Mouse (Mus musculus) heart, embryonic 14.5 days (tissue): ENCODE measurements around the gene Agap1. TPM values are rescaled to one million over a fixed set of nuclear protein-coding genes. Genes with fewer than 3 reads are reported as not detected.

Experiments used
- ATAC-seq: fragments of 200-750 bp; cut with Nextera tagmentation; 2 replicates; pipeline ENCODE4 v1.8.0; 2017; ENCODE audit warnings: low read depth, moderate TSS enrichment; ENCODE audit not compliant: insufficient number of reproducible peaks, insufficient read depth, low FRiP score
- H3K27ac ChIP-seq, 2 experiments: fragments of 200-500 bp in 1 of 2; fragments of 300-500 bp in 1 of 2; sonication (generic) in 1 of 2; replicated peaks in 1 of 2; 2 replicates each; pipeline ENCODE4 v1.5.1; 2012 to 2014; ENCODE audit warnings: low read depth in 2 of 2, low read length in 2 of 2, control low read depth in 1 of 2, mild to moderate bottlenecking in 1 of 2, mixed read lengths in 1 of 2; ENCODE audit not compliant: control insufficient read depth in 1 of 2, insufficient read depth in 1 of 2
- H3K27me3 ChIP-seq: fragments of 300-500 bp; sonication (generic); 2 replicates; pipeline ENCODE4 v1.6.1; 2014; ENCODE audit warnings: mild to moderate bottlenecking, low read length, control low read depth; ENCODE audit not compliant: control insufficient read depth, insufficient read depth
- H3K36me3 ChIP-seq: fragments of 300-500 bp; sonication (generic); 2 replicates; pipeline ENCODE4 v1.6.1; 2014; ENCODE audit warnings: mild to moderate bottlenecking, control low read depth, low read length, mixed read lengths; ENCODE audit not compliant: control insufficient read depth, insufficient read depth
- H3K4me1 ChIP-seq, 2 experiments: fragments of 200-500 bp in 1 of 2; fragments of 300-500 bp in 1 of 2; sonication (generic) in 1 of 2; 2 replicates each; pipeline ENCODE4 v1.6.1; 2012 to 2014; ENCODE audit warnings: low read length in 2 of 2, control low read depth in 1 of 2, mixed read lengths in 1 of 2; ENCODE audit not compliant: control insufficient read depth in 2 of 2, insufficient read depth in 2 of 2
- H3K4me2 ChIP-seq: fragments of 300-500 bp; sonication (generic); 2 replicates; pipeline ENCODE4 v1.6.1; 2014; ENCODE audit warnings: mild to moderate bottlenecking, low read length
- H3K4me3 ChIP-seq, 2 experiments: fragments of 200-500 bp in 1 of 2; fragments of 300-500 bp in 1 of 2; sonication (generic) in 1 of 2; 2 replicates each; pipeline ENCODE4 v1.5.1; 2012 to 2014; ENCODE audit warnings: low read length in 2 of 2, mild to moderate bottlenecking in 2 of 2, control low read depth in 1 of 2, low read depth in 1 of 2, moderate library complexity in 1 of 2; ENCODE audit not compliant: control insufficient read depth in 1 of 2, insufficient read depth in 1 of 2
- H3K9ac ChIP-seq: fragments of 300-500 bp; sonication (generic); 2 replicates; pipeline ENCODE4 v1.6.1; 2014; ENCODE audit warnings: mild to moderate bottlenecking, low read length
- H3K9me3 ChIP-seq: fragments of 300-500 bp; sonication (generic); 2 replicates; pipeline ENCODE4 v1.6.1; 2016; ENCODE audit warnings: low read length, control low read depth; ENCODE audit not compliant: control insufficient read depth
- WGBS: fragments of 180-500 bp; shearing (Covaris S2); extraction: QIAGEN DNeasy Blood & Tissue Kit; methylation state at CpG from one replicate; pipeline ENCODE4 v1.1.7; 2014; 5-methylcytosine and 5-hydroxymethylcytosine counted together
- polyA plus RNA-seq: library from polyadenylated mRNA; unstranded; fragments of >200 nt; fragmentation: Nextera tagmentation; extraction: Ambion mirVana; gene quantifications from 2 replicates; pipeline ENCODE4 v1.2.1, GENCODE M21; 2014

The Agap1 gene
- polyA plus RNA-seq, 1 experiment from 2014 or later: 17.0 TPM

DNA sequence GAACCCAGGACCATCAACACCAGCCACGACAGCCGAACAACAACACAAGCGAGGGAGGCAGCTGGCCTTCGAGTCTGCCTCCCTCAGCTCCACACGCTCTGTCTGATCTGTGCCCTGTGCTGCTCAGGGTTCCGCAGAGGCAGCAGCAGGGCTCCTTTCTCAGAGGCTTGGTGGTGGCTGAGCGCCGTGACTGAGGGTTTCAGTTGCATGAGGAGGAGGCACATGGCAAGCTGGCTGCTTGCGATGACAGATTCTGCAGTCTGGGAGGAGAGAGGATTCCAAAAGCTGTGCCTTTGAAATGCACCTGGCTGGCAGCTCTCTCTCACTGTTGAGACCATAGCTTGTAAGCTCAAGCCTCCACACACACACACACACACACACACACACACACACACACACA, 17.3 kb downstream of the Agap1 start:
- no peak overlapping the region for H3K9ac ChIP-seq

DNA sequence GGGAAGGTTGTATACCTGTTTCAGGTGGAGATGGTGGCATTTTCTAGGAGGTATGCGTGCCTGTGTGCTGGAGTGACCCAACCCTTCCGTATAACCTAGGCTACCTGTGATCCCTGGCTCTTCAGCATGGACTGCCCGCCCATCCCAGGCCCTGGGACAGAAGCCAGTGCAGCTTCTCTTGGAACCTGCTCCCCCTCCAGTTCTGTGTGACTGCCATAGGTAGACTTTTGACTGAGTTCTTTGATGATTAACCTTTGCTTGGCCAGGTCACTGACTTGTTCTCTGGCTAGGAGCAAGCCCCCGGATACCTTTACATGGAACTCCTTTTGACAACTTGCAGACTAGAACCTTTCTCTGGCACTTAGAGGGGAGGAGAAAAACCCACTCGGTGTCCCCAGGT, 19.3 kb downstream of the Agap1 start:
- Histone ChIP-seq H3K4me3 (no peak overlapping the region), H3K36me3 (no peaks in the 10 kb centered on the region), H3K27ac (no peak overlapping the region), H3K4me2 (no peak overlapping the region), H3K9ac (no peak overlapping the region), H3K27me3 (no peaks in the 10 kb centered on the region), H3K4me1 (peaks cover 18 to 30% of the 10 kb centered on the region in 2 experiments), H3K9me3 (no peaks in the 10 kb centered on the region)
- WGBS: 78% methylated on average over 5 of the region's 5 CpGs
- no peak for ATAC-seq

More for the DNA sequence above, 17.3 kb downstream of the Agap1 start:
- 69% methylated on average over 9 of the region's 9 CpGs for WGBS
- H3K27ac ChIP-seq: no peak overlapping the region
- peaks cover 32 to 43% of the 10 kb centered on the region in 2 experiments for H3K4me1 ChIP-seq
- ATAC-seq: no peak
- H3K9me3 ChIP-seq: no peaks in the 10 kb centered on the region
- H3K4me3 ChIP-seq: no peak overlapping the region
- H3K27me3 ChIP-seq: no peaks in the 10 kb centered on the region
- no peaks in the 10 kb centered on the region for H3K36me3 ChIP-seq
- H3K4me2 ChIP-seq: no peak overlapping the region

DNA sequence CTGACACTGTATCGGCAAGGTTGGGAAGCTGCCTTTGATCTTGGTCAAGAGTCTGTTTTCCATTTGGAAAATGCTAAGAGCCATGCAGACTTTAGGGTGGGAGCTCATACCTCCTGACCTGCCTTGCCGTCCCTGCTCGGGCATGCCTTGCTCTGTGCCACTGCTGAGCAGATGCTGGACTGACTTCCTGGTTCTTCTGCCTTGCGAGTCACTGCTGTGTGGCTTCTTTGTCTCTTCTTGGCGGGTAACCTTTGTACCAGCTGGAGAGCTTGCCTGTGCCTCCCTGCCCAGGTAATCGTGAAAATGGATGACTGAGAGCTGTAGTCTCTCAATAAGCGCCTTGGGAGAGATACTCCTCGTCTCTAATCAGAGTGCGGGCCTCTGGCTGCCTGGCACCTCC, 20.2 kb downstream of the Agap1 start:
- Histone ChIP-seq H3K27ac (no peak overlapping the region), H3K9me3 (no peaks in the 10 kb centered on the region), H3K9ac (no peak overlapping the region), H3K4me1 (peaks cover 24 to 38% of the 10 kb centered on the region in 2 experiments), H3K36me3 (no peaks in the 10 kb centered on the region), H3K27me3 (no peaks in the 10 kb centered on the region), H3K4me2 (no peak overlapping the region), H3K4me3 (no peak overlapping the region)
- ATAC-seq: no peak
- 66% methylated on average over 9 of the region's 9 CpGs for WGBS

DNA sequence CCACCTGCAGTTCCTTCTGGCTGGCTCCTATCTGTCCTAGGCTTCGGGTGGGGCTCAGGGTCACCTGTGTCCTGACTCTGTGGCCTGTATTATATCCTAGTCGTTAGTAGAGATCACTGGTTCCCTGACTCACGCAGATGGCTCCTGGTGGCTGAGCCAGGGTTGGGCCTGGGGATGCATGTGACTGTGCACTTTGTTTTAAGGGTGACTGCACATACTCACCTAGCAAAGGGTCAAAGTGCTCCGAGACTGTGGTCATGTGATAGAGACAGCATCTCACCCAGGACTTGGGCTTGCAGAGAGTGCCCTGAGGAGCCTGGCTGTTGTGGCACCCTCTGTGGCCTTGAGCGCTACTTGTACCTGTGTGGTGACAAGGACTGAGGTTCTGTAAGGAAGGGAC, 22.4 kb downstream of the Agap1 start:
- no peak for ATAC-seq
- Histone ChIP-seq H3K4me2 (no peak overlapping the region), H3K9me3 (no peaks in the 10 kb centered on the region), H3K36me3 (no peaks in the 10 kb centered on the region), H3K4me3 (no peak overlapping the region), H3K4me1 (peaks cover 25 to 30% of the 10 kb centered on the region in 2 experiments), H3K9ac (no peak overlapping the region), H3K27ac (no peak overlapping the region), H3K27me3 (no peaks in the 10 kb centered on the region)
- 82% methylated on average over 5 of the region's 5 CpGs for WGBS

DNA sequence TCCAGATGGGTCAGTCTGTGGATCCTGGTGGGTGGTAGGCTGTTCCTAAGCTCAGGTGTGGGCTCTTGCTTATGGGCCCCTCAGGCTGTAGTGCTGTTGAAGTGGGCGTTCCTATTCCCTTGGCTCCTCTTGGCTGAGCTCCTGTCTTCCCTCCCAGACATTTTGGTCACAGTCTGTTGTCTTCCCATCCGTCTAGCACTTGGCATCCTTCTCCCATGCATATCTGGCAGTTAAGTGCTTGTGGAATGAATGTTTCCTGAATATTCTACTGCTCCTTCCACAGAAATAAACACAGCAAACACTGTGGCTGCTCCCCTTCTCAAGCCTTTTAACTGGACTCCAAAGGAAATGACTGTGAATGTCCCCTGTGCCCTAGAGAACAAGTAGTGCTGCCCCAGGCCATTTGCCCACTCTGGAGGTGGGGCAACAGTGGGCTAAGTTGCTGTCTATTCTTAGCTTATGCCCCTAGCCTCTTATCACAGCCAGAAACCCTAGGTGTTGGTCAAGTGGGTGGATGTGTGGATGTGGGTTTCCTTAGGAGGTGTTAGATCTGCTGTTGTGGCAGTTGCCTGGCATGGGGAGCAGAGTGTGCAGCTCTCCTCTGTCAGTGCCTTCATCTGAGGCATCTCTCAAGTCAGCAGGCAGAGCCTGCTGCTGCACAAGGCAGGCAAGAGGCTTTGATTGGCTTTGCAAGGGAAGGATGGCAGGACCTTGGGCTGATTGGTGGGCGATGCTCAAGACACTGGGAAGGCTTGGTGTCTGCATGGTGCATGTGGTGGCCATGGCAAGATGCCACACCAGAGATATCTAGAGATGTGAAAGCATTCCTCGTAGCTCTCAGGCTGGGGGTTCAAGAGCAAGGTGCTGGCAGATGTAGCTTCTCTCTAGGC, 24.2 kb downstream of the Agap1 start:
- ATAC-seq: no peak
- WGBS: 53% methylated on average over 4 of the region's 4 CpGs
- Histone ChIP-seq H3K9ac (no peak overlapping the region; the same call in 1 of the 2 replicates), H3K9me3 (no peaks in the 10 kb centered on the region), H3K4me1 (peaks cover 25 to 28% of the 10 kb centered on the region in 2 experiments), H3K27ac (no peak overlapping the region), H3K4me2 (no peak overlapping the region), H3K4me3 (no peak overlapping the region), H3K36me3 (no peaks in the 10 kb centered on the region), H3K27me3 (no peaks in the 10 kb centered on the region)

DNA sequence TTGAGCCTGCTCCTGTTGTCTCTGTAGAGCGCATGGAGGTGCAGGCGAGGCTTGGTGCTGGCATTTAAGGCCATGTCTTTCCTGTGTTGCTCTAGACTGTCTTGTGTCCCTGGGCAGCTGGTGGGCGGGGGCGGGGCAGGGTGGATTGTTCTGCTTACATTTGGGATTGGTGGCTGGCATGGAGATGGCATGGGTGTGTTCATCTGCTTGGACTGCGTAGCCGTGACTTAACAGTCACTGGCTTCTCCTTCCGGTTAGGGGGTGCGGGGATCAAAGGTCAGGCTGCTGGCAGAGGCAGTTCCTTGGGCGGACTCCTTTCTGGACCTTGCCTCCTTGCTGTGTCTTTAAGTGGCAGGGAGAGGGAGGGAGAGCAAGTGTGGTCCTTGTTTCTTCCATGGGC, 26.5 kb downstream of the Agap1 start:
- H3K36me3 ChIP-seq: no peaks in the 10 kb centered on the region
- ATAC-seq: no peak
- H3K27me3 ChIP-seq: no peaks in the 10 kb centered on the region
- H3K9ac ChIP-seq: no peak overlapping the region
- H3K4me2 ChIP-seq: no peak overlapping the region
- 92% methylated on average over 9 of the region's 9 CpGs for WGBS
- no peak overlapping the region for H3K27ac ChIP-seq
- no peak overlapping the region for H3K4me3 ChIP-seq
- H3K4me1 ChIP-seq: peaks cover 25 to 28% of the 10 kb centered on the region in 2 experiments
- H3K9me3 ChIP-seq: no peaks in the 10 kb centered on the region

DNA sequence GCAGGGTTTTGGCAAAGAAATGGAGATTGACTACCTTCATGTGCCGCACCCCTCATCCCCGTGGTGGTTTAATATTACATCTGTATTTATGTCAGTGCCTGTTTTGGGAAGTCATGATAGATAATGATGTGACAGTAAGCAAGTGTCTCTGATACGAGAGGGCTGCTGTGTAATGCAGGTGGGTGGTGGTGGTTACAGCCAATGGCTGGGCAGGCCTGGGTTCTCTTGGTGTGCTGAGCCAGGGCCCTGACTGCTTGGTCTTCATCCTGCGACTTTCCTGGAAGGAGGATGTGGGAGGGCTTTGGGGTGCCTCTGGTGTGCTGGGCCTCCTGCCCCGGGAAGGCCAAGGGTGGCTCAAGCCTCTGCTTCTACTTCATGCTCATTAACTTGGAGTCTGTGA, 28.2 kb downstream of the Agap1 start:
- Histone ChIP-seq H3K4me2 (no peak overlapping the region), H3K4me3 (no peak overlapping the region), H3K9me3 (no peaks in the 10 kb centered on the region), H3K9ac (no peak overlapping the region), H3K4me1 (peaks cover 22 to 25% of the 10 kb centered on the region in 2 experiments), H3K27me3 (no peaks in the 10 kb centered on the region), H3K27ac (no peak overlapping the region), H3K36me3 (no peaks in the 10 kb centered on the region)
- 72% methylated on average over 5 of the region's 5 CpGs for WGBS
- ATAC-seq: no peak
